Mouse (Mus musculus) hindbrain, embryonic 14.5 days (tissue): ENCODE measurements at regions not wholly inside any gene's neighbourhood (a gene's known extent, or its start where the extent isn't known, plus 50 kb on each side); places are given as distances from the start of the nearest gene placed in this dataset.

Experiments used
- ATAC-seq: fragments of 200-750 bp; cut with Nextera tagmentation; 2 replicates; pipeline ENCODE4 v1.8.0; 2017; ENCODE audit warnings: moderate number of reproducible peaks, mild to moderate bottlenecking, moderate TSS enrichment, moderate library complexity; ENCODE audit not compliant: low FRiP score
- DNase-seq: peaks from one replicate; pipeline ENCODE4 v3.0.0-alpha.2; 2015; ENCODE audit warnings: low spot score
- H3K27ac ChIP-seq: fragments of 300-500 bp; sonication (generic); 2 replicates; pipeline ENCODE4 v1.5.1; 2014; ENCODE audit warnings: mild to moderate bottlenecking, moderate library complexity
- H3K27me3 ChIP-seq: fragments of 300-500 bp; sonication (generic); 2 replicates; pipeline ENCODE4 v1.6.1; 2014; ENCODE audit warnings: mild to moderate bottlenecking, low read length, mixed read lengths; ENCODE audit not compliant: control insufficient read depth, insufficient read depth
- H3K36me3 ChIP-seq: fragments of 300-500 bp; sonication (generic); replicated peaks from 2 replicates; pipeline ENCODE4 v1.6.1; 2014; ENCODE audit not compliant: control insufficient read depth, insufficient read depth
- H3K4me1 ChIP-seq: fragments of 300-500 bp; sonication (generic); replicated peaks from 2 replicates; pipeline ENCODE4 v1.6.1; 2014; ENCODE audit warnings: antibody characterized with exemption, low read length, mixed read lengths; ENCODE audit not compliant: control insufficient read depth, insufficient read depth
- H3K4me2 ChIP-seq: fragments of 300-500 bp; sonication (generic); replicated peaks from 2 replicates; pipeline ENCODE4 v1.6.1; 2014; ENCODE audit warnings: mild to moderate bottlenecking, moderate library complexity
- H3K4me3 ChIP-seq: fragments of 300-500 bp; sonication (generic); replicated peaks from 2 replicates; pipeline ENCODE4 v1.5.1; 2014; ENCODE audit warnings: mild to moderate bottlenecking, low read length
- H3K9ac ChIP-seq: fragments of 300-500 bp; sonication (generic); 2 replicates; pipeline ENCODE4 v1.6.1; 2014
- H3K9me3 ChIP-seq: fragments of 300-500 bp; sonication (generic); 2 replicates; pipeline ENCODE4 v1.6.1; 2016; ENCODE audit warnings: low read length; ENCODE audit not compliant: control insufficient read depth
- WGBS: fragments of 180-500 bp; shearing (Covaris S2); extraction: QIAGEN DNeasy Blood & Tissue Kit; methylation state at CpG from one replicate; pipeline ENCODE4 v1.1.7; 2014; 5-methylcytosine and 5-hydroxymethylcytosine counted together

GRCm38 (mm10) chr14:61689776-61690175 lies 82.5 kb downstream of the Kcnrg start:
- 8% methylated on average over 24 of the region's 24 CpGs for WGBS
- Histone ChIP-seq H3K27ac (no peak overlapping the region), H3K27me3 (peaks cover 66% of the 10 kb centered on the region), H3K4me3 (peak overlapping the region; percentile 11; the same call in 1 of the 2 replicates), H3K4me1 (no peaks in the 10 kb centered on the region; the same call in 1 of the 2 replicates), H3K36me3 (no peaks in the 10 kb centered on the region), H3K9me3 (no peaks in the 10 kb centered on the region), H3K9ac (no peak overlapping the region), H3K4me2 (peak overlapping the region; percentile 21; the same call in 1 of the 2 replicates)
- DNase-seq: no peak
- no peak for ATAC-seq

- H3K36me3 ChIP-seq: no peaks in the 10 kb centered on the region
- ATAC-seq: no peak
- H3K9ac ChIP-seq: no peak overlapping the region
- no peak overlapping the region for H3K4me2 ChIP-seq
- peaks cover 48% of the 10 kb centered on the region for H3K27me3 ChIP-seq
- 90% methylated on average over 6 of the region's 6 CpGs for whole genome bisulfite sequencing
- H3K9me3 ChIP-seq: no peaks in the 10 kb centered on the region
- no peak overlapping the region for H3K4me3 ChIP-seq
- H3K4me1 ChIP-seq: no peaks in the 10 kb centered on the region
- no peak overlapping the region for H3K27ac ChIP-seq
- DNase-seq: no peak
These were observed 84.6 kb downstream of the Kcnrg start for GRCm38 (mm10) chr14:61691785-61692372.

GRCm38 (mm10) chr14:61694796-61695195 lies 87.5 kb downstream of the Kcnrg start:
- ATAC-seq (no peak), DNase-seq (no peak)
- 90% methylated on average over 3 of the region's 3 CpGs for WGBS
- no peaks in the 10 kb centered on the region for H3K36me3 ChIP-seq
- H3K4me1 ChIP-seq: no peaks in the 10 kb centered on the region
- H3K9me3 ChIP-seq: no peaks in the 10 kb centered on the region
- no peak overlapping the region for H3K27ac ChIP-seq
- no peak overlapping the region for H3K9ac ChIP-seq
- H3K4me3 ChIP-seq: no peak overlapping the region
- H3K4me2 ChIP-seq: no peak overlapping the region
- peaks cover 31% of the 10 kb centered on the region for H3K27me3 ChIP-seq

GRCm38 (mm10) chr14:61696290-61696842 lies 89.1 kb downstream of the Kcnrg start:
- Histone ChIP-seq H3K9ac (no peak overlapping the region), H3K9me3 (no peaks in the 10 kb centered on the region), H3K4me3 (no peak overlapping the region), H3K36me3 (no peaks in the 10 kb centered on the region), H3K4me2 (no peak overlapping the region), H3K4me1 (no peaks in the 10 kb centered on the region), H3K27ac (no peak overlapping the region), H3K27me3 (peaks cover 15% of the 10 kb centered on the region)
- DNase-seq (no peak), ATAC-seq (no peak)
- WGBS: 50% methylated on average over 7 of the region's 7 CpGs

GRCm38 (mm10) chr14:61696886-61697554 lies 89.8 kb downstream of the Kcnrg start:
- DNase-seq: no peak
- peaks cover 9% of the 10 kb centered on the region for H3K27me3 ChIP-seq
- H3K4me2 ChIP-seq: no peak overlapping the region
- no peak for ATAC-seq
- no peak overlapping the region for H3K27ac ChIP-seq
- H3K4me1 ChIP-seq: no peaks in the 10 kb centered on the region
- H3K9ac ChIP-seq: no peak overlapping the region
- no peak overlapping the region for H3K4me3 ChIP-seq
- no peaks in the 10 kb centered on the region for H3K9me3 ChIP-seq
- WGBS: 72% methylated on average over 13 of the region's 13 CpGs
- no peaks in the 10 kb centered on the region for H3K36me3 ChIP-seq

- Histone ChIP-seq H3K9me3 (no peaks in the 10 kb centered on the region), H3K4me3 (no peak overlapping the region), H3K36me3 (no peaks in the 10 kb centered on the region), H3K27me3 (0 out of 2 replicates have a peak, but pooled peaks cover 8% of the 10 kb centered on the region), H3K4me1 (no peaks in the 10 kb centered on the region), H3K27ac (no peak overlapping the region), H3K9ac (no peak overlapping the region), H3K4me2 (no peak overlapping the region)
- WGBS: 73% methylated on average over 10 of the region's 10 CpGs
- no peak for ATAC-seq
- DNase-seq: no peak
These were observed 90.4 kb downstream of the Kcnrg start for GRCm38 (mm10) chr14:61697704-61698103.

GRCm38 (mm10) chr14:61698358-61699055 lies 91.2 kb downstream of the Kcnrg start:
- 74% methylated on average over 12 of the region's 12 CpGs for WGBS
- Histone ChIP-seq H3K9me3 (no peaks in the 10 kb centered on the region), H3K4me2 (no peak overlapping the region), H3K36me3 (no peaks in the 10 kb centered on the region), H3K9ac (no peak overlapping the region), H3K4me3 (no peak overlapping the region), H3K4me1 (no peaks in the 10 kb centered on the region), H3K27me3 (0 out of 2 replicates have a peak, but pooled peaks cover 8% of the 10 kb centered on the region), H3K27ac (no peak overlapping the region)
- ATAC-seq (no peak), DNase-seq (no peak)

GRCm38 (mm10) chr14:61699638-61700037 lies 92.4 kb downstream of the Kcnrg start:
- no peak for DNase-seq
- H3K27me3 ChIP-seq: 0 out of 2 replicates have a peak, but pooled peaks cover 5% of the 10 kb centered on the region
- H3K4me3 ChIP-seq: no peak overlapping the region
- H3K9me3 ChIP-seq: no peaks in the 10 kb centered on the region
- no peak overlapping the region for H3K9ac ChIP-seq
- H3K27ac ChIP-seq: no peak overlapping the region
- no peak for ATAC-seq
- WGBS: 66% methylated on average over 7 of the region's 7 CpGs
- no peaks in the 10 kb centered on the region for H3K36me3 ChIP-seq
- H3K4me2 ChIP-seq: no peak overlapping the region
- H3K4me1 ChIP-seq: no peaks in the 10 kb centered on the region

- no peak overlapping the region for H3K9ac ChIP-seq
- no peaks in the 10 kb centered on the region for H3K4me1 ChIP-seq
- 67% methylated on average over 10 of the region's 10 CpGs for WGBS
- H3K27me3 ChIP-seq: 0 out of 2 replicates have a peak, but pooled peaks cover 5% of the 10 kb centered on the region
- ATAC-seq: no peak
- H3K27ac ChIP-seq: no peak overlapping the region
- no peaks in the 10 kb centered on the region for H3K9me3 ChIP-seq
- no peak overlapping the region for H3K4me2 ChIP-seq
- no peak for DNase-seq
- H3K36me3 ChIP-seq: no peaks in the 10 kb centered on the region
- no peak overlapping the region for H3K4me3 ChIP-seq
These were observed 93.9 kb downstream of the Kcnrg start for GRCm38 (mm10) chr14:61701131-61701530.
